Mouse (Mus musculus): ENCODE results near the gene Gtf2ird2. TPM values are rescaled to one million over a fixed set of nuclear protein-coding genes. Genes with fewer than 3 reads are reported as not detected.

Gtf2ird2 gene
- total RNA-seq, 4 experiments from 2014 or later = 6.9 to 8.1 (median 7.2) TPM

- no peak for DNase-seq (ENCODE audit: low spot score in 2 of 2)
These were observed 82.1 kb downstream of the Gtf2ird2 start for GRCm38 (mm10) chr5:134265890-134266289.

DNA sequence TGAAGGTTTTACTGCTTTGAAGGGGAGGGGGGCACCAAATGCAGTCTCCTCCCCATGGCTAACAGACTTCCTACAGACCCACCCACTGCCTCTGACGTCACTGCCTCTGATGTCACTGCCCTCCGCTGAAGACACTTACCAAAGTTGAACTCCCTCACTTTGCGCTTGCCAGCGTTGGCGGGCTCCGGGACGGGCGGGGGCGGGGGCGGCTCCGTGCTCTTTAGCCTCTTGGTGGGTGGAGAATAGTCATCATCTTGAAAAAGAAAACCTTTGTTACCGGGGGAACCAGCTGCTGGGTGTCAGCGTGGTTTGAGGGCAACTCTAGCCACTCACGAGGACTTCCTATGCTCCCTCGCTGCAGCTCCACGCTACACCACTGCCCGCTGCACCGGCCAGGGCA is 82.6 kb downstream of the Gtf2ird2 start:
- no peak for DNase-seq (ENCODE audit: low spot score in 2 of 2)

GRCm38 (mm10) chr5:134268751-134269150 is 84.9 kb downstream of the Gtf2ird2 start:
- no peak for DNase-seq (ENCODE audit: low spot score in 2 of 2)

- no peak for DNase-seq (ENCODE audit: low spot score in 2 of 2)
These were observed 85.9 kb downstream of the Gtf2ird2 start for GRCm38 (mm10) chr5:134269751-134270150.

GRCm38 (mm10) chr5:134270566-134270965 is 86.7 kb downstream of the Gtf2ird2 start:
- no peak for DNase-seq (ENCODE audit: low spot score in 2 of 2)

DNA sequence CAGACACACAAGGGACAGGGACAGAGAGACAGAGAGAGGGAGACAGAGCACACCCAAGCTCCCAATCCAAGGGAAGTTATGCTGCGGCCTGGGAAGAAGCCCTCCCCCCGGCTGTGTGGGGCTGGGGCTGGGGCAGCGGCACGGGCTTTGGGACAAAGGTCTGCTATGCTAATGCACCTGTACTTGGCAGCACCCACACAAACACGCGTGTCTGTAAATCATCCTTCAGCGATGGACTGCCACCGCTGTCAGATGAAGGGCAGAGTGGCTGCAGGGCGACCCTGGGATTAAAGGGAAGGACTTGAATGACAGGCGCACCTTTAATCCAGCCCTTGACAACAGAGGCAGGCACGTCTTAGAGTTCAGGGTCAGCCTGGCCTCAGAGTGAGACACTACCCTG is 87.6 kb downstream of the Gtf2ird2 start:
- no peak for DNase-seq (ENCODE audit: low spot score in 2 of 2)

DNA sequence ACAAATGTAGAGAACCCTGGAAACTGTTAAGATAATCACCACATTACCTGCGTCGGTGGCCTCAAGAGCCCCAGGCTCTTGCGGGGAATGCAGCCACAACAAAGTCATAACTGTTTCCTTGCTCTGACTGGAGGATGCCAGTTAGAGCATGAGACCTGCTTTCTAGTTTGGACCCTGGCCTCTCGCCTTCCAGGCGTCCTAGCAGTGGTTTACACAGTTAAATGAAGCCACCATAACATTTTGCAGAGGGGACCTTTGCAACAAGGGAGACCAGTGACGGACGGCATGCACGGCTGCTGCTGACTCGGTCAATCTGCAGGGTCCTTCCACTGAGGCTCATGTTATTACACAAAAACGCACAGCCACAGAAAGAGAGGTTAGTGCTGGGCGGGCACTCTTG is 88.9 kb downstream of the Gtf2ird2 start:
- DNase-seq (ENCODE audit: low spot score in 2 of 2) = no peak

GRCm38 (mm10) chr5:134273761-134274160 is 89.9 kb downstream of the Gtf2ird2 start:
- DNase-seq (ENCODE audit: low spot score in 2 of 2) = no peak

Other genes with a start within 250 kb of the Gtf2ird2 start
- 10 to 100 TPM; 41.7 to 54.5 (median 50.6) TPM for gene Castor2, start 84.3 kb upstream of the Gtf2ird2 start, total RNA-seq (2022)
- 10 to 100 TPM; 22.4 to 33.0 (median 28.5) TPM for gene Rcc1l, start 7.2 kb upstream of the Gtf2ird2 start, total RNA-seq (2022)
- 1 to 10 TPM in 2 of 4 experiments, under 1 TPM in 2; 0.65 to 1.5 (median 0.94) TPM for gene Ncf1, start 45.6 kb downstream of the Gtf2ird2 start, total RNA-seq (2022)
- gene Gtf2i, start 130.7 kb downstream of the Gtf2ird2 start, total RNA-seq (2022) = 100 to 1,000 TPM; 109 to 119 (median 112) TPM

Data from gastrocnemius, adult 8-10 months (tissue).